Mouse (Mus musculus): ENCODE results near the gene Uox. TPM values are rescaled to one million over a fixed set of nuclear protein-coding genes. Genes with fewer than 3 reads are reported as not detected.

The Uox gene
- total RNA-seq, 2 experiments from 2014 or later, result not detected

- peak; percentile 59 for ATAC-seq (ENCODE audit: poor library complexity, severe bottlenecking)
These were observed 13.3 kb downstream of the Uox start for GRCm38 (mm10) chr3:146583478-146583877.

GRCm38 (mm10) chr3:146583908-146584307 lies 13.7 kb downstream of the Uox start:
- ATAC-seq (ENCODE audit: poor library complexity, severe bottlenecking), result peak; percentile 70

- no peak for ATAC-seq (ENCODE audit: poor library complexity, severe bottlenecking)
These were observed 16.4 kb downstream of the Uox start for GRCm38 (mm10) chr3:146586616-146587015.

- no peak for ATAC-seq (ENCODE audit: poor library complexity, severe bottlenecking)
These were observed 19.3 kb downstream of the Uox start for GRCm38 (mm10) chr3:146589523-146589922.

GRCm38 (mm10) chr3:146591159-146591558 lies 20.9 kb downstream of the Uox start:
- no peak for ATAC-seq (ENCODE audit: poor library complexity, severe bottlenecking)

GRCm38 (mm10) chr3:146591601-146592000 lies 21.4 kb downstream of the Uox start:
- no peak for ATAC-seq (ENCODE audit: poor library complexity, severe bottlenecking)

- ATAC-seq (ENCODE audit: poor library complexity, severe bottlenecking), result no peak
These were observed 25.2 kb downstream of the Uox start for GRCm38 (mm10) chr3:146595440-146595839.

GRCm38 (mm10) chr3:146596387-146596786 lies 26.2 kb downstream of the Uox start:
- ATAC-seq (ENCODE audit: poor library complexity, severe bottlenecking), result no peak

GRCm38 (mm10) chr3:146596864-146597263 lies 26.6 kb downstream of the Uox start:
- no peak for ATAC-seq (ENCODE audit: poor library complexity, severe bottlenecking)

GRCm38 (mm10) chr3:146598411-146598810 lies 28.2 kb downstream of the Uox start:
- no peak for ATAC-seq (ENCODE audit: poor library complexity, severe bottlenecking)

GRCm38 (mm10) chr3:146599198-146599900 lies 29.1 kb downstream of the Uox start:
- ATAC-seq (ENCODE audit: poor library complexity, severe bottlenecking), result no peak

- ATAC-seq (ENCODE audit: poor library complexity, severe bottlenecking), result no peak
These were observed 31.0 kb downstream of the Uox start for GRCm38 (mm10) chr3:146601205-146601604.

GRCm38 (mm10) chr3:146602531-146602930 lies 32.3 kb downstream of the Uox start:
- ATAC-seq (ENCODE audit: poor library complexity, severe bottlenecking), result no peak

- ATAC-seq (ENCODE audit: poor library complexity, severe bottlenecking), result no peak
These were observed 34.4 kb downstream of the Uox start for GRCm38 (mm10) chr3:146604647-146605046.

- ATAC-seq (ENCODE audit: poor library complexity, severe bottlenecking), result peak; percentile 13; the same call in 1 of the 2 replicates
These were observed 37.1 kb downstream of the Uox start for GRCm38 (mm10) chr3:146607368-146607767.

- ATAC-seq (ENCODE audit: poor library complexity, severe bottlenecking), result no peak
These were observed 40.1 kb downstream of the Uox start for GRCm38 (mm10) chr3:146610322-146610721.

GRCm38 (mm10) chr3:146611261-146611660 lies 41.0 kb downstream of the Uox start:
- ATAC-seq (ENCODE audit: poor library complexity, severe bottlenecking), result no peak

- ATAC-seq (ENCODE audit: poor library complexity, severe bottlenecking), result no peak
These were observed 41.6 kb downstream of the Uox start for GRCm38 (mm10) chr3:146611821-146612220.

GRCm38 (mm10) chr3:146615496-146615895 lies 45.3 kb downstream of the Uox start, which contains the start of gene Dnase2b:
Dnase2b (minus strand) TSS chr3:146615596.
- no peak for ATAC-seq (ENCODE audit: poor library complexity, severe bottlenecking)

- peak; percentile 97 for ATAC-seq (ENCODE audit: poor library complexity, severe bottlenecking)
These were observed 46.5 kb downstream of the Uox start for GRCm38 (mm10) chr3:146616533-146617283.

- no peak for ATAC-seq (ENCODE audit: poor library complexity, severe bottlenecking)
These were observed 47.7 kb downstream of the Uox start for GRCm38 (mm10) chr3:146617946-146618345.

GRCm38 (mm10) chr3:146618357-146618756 lies 48.1 kb downstream of the Uox start:
- ATAC-seq (ENCODE audit: poor library complexity, severe bottlenecking), result no peak

All from megakaryocyte, adult 5-6 weeks (primary cell).